Mouse (Mus musculus): Measurements from ENCODE around the gene Map6.

GRCm38 (mm10) chr7:99314565-99314964, 47.3 kb downstream of the Map6 start:
- TF ChIP-seq GATA1 (IDR thresholded peaks at IDR 0.05; ENCODE audit: low read length) (no peak), TAL1 (IDR thresholded peaks at IDR 0.05; ENCODE audit: low read length) (no peak)

Measured in erythroblast, embryonic 14.5 days (primary cell).